Mouse (Mus musculus): ENCODE results near the gene 1600014C10Rik.
A peak's percentile ranks its signal among the peaks of the same experiment; 100 is the strongest.

Gene 1600014C10Rik

DNA sequence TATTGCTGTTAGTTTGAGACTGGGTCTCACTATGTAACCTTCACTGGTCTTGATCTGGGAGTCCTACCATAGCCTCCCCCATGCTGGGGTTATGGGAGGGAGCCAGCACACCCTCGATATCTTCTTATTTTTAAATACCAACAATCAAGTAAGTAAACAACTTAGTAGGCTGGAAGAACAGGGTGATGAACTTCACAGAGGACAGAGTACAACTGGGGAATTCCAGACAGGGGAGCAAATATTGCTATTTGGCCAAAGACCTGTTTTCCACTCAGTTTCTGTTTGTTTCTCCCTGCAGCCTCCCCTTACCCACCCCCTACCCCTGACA is 1.4 kb downstream of the 1600014C10Rik start:
- no peak for DNase-seq (ENCODE audit: low spot score)

DNA sequence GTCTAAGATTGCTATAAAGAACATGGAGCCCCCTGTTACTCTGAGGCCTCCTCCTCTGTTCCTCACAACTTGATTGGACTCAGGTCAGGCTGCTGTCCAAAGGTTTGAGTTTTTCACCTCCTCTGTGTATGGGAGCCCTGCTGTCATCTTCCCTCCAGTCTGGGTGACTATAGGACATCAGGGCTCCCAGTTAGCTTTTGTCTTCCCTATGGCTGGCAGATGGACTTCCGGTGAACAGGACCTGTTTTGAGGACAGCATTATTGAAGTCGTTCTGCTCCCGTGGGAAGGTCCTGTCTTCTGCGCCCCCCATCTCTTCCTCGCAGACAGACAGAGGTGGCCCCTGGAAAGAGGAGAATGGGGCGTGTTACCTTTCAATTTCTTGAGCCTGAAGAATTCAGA is 1.8 kb downstream of the 1600014C10Rik start:
- no peak for DNase-seq (ENCODE audit: low spot score)

- DNase-seq (ENCODE audit: low spot score): no peak
These were observed 3.8 kb downstream of the 1600014C10Rik start for GRCm38 (mm10) chr7:38186861-38187260.

DNA sequence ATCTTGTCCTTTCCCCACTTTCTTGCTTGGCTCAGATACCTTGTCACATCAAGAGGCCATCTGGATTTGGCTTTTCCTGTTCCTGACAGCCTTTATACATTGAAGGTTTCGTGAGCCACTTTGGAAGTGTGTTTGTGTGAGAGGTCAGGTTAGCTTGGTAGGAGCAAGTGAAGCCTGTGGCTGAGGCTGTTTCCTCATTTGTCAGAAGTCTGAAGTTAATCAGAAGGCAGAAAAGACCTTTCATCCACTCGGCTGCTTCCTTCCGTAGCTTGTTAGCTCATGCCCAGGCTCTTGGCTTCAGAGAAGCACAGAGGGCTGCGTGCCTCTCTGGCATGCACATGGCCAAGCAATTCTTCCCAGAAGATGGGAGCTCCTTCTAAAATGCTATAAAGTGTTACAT is 4.8 kb downstream of the 1600014C10Rik start:
- DNase-seq (ENCODE audit: low spot score): no peak

- no peak for DNase-seq (ENCODE audit: low spot score)
These were observed 5.5 kb downstream of the 1600014C10Rik start for GRCm38 (mm10) chr7:38188281-38189075.

- no peak for DNase-seq (ENCODE audit: low spot score)
These were observed 6.3 kb downstream of the 1600014C10Rik start for GRCm38 (mm10) chr7:38189136-38189982.

GRCm38 (mm10) chr7:38190056-38190835 is 7.2 kb downstream of the 1600014C10Rik start:
- no peak for DNase-seq (ENCODE audit: low spot score)

- no peak for DNase-seq (ENCODE audit: low spot score)
These were observed 8.1 kb downstream of the 1600014C10Rik start for GRCm38 (mm10) chr7:38191146-38191545.

GRCm38 (mm10) chr7:38191571-38191970 is 8.6 kb downstream of the 1600014C10Rik start:
- no peak for DNase-seq (ENCODE audit: low spot score)

DNA sequence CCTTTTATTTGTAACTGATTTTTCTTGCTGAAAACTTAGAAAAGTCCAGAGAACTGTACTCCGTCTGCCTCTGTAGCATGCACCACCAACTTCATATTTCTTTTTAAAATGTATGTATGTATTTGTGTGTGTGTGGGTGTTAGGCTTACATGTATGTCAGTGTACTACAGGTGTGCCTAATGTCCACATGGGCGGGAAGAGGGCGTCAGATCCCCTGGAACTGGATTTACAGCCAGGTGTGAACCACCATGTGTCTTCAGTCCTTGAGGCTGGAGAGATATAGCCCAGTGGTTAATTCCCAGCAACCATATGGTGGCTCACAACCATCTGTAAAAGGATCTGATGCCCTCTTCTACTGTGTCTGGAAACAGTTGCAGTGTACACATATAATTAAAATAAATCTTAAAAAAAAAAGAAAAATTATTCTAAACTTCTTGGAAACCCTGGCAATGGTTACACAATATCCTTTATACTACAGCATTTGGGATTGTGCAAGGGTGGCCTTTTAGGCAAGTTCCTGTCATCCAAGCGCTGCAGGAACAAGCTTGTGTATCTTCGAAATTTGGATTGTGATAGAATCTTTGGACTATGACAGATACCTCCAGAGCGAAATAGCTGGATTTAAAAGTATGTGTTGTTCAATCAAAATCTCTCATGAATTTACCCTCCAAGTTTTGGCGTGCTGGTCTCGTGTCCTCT is 17.0 kb downstream of the 1600014C10Rik start:
- no peak for DNase-seq (ENCODE audit: low spot score)

- peak; percentile 70 for DNase-seq (ENCODE audit: low spot score)
These were observed 17.7 kb downstream of the 1600014C10Rik start for GRCm38 (mm10) chr7:38200606-38201289.

DNA sequence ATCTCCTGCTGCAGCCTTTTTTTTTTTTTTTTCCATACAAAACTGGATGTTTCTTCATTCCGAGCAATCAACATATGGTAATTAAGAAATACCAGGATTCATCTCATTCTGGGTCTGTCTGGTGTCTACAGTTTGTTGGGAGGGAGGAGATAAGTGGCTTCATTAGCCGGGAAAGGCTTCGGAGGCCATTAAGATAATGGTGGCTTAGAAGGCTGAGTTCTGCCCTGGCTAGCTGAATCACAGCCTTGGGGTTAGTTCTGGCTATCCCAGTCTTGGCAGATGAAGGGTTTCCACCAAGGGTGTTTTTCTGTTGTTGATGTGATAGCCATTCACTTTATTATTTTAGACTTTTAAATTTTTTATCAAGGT is 18.3 kb downstream of the 1600014C10Rik start:
- DNase-seq (ENCODE audit: low spot score): no peak

- no peak for DNase-seq (ENCODE audit: low spot score)
These were observed 21.3 kb downstream of the 1600014C10Rik start for GRCm38 (mm10) chr7:38204314-38204713.

DNA sequence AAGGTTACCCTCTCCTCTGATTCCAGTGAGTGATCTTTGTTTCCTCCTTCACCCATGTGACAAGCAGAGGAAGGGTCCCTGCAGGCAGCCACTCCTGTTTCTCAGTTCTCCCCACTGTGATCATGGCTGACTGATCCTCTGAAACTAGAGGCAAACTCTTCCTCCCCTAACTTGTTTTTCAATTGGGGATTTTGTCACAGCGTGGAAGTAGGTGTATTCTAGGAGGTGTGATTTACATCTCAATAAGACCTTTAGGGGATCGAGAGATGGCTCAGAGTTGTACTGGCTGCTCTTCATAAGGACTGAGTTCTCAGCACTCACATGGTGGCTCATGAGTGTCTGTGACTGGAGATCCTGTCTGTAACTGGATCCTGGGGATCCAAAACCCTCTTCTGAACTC is 22.8 kb downstream of the 1600014C10Rik start:
- no peak for DNase-seq (ENCODE audit: low spot score)

GRCm38 (mm10) chr7:38206564-38206963 is 23.5 kb downstream of the 1600014C10Rik start:
- no peak for DNase-seq (ENCODE audit: low spot score)

DNA sequence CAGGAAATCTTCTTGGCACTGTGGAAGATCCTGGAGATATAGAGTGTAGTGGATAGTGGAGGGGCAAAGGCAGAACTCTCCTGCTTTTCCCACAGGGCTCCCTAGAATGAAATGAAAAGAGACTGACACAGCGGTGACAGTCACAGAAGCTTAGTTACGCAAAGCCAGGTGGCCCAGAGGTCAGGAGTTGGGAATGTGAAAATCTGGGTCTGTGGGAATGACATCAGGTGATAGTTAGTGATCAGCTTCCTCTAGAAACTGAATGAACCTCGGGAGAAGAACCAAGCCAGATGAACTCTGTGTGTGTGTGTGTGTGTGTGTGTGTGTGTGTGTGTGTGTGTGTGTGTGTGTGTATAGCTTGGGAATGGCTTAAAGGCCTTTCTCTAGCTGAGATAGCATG is 26.0 kb downstream of the 1600014C10Rik start:
- no peak for DNase-seq (ENCODE audit: low spot score)

- no peak for DNase-seq (ENCODE audit: low spot score)
These were observed 26.6 kb downstream of the 1600014C10Rik start for GRCm38 (mm10) chr7:38209478-38210152.

DNA sequence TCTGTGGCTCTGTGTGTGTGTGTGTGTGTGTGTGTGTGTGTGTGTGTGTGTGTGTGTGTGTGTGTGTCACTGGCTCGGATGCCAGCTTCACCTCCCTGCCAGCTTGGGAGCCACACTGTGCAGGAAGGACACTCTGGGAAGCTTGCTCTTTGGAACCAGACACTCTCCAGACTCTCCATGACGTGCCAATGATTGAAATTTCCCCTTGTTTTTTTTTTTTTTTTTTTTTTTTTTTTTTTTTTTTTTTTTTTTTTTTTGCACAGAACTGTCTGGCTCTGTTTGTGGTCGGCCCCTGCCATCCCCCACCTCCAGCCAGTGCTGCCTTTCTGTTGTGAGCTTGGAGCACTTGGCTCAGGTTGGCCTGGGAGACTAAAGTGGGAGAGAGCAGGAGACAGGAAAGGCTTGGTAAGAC is 29.6 kb downstream of the 1600014C10Rik start:
- DNase-seq (ENCODE audit: low spot score): no peak

DNA sequence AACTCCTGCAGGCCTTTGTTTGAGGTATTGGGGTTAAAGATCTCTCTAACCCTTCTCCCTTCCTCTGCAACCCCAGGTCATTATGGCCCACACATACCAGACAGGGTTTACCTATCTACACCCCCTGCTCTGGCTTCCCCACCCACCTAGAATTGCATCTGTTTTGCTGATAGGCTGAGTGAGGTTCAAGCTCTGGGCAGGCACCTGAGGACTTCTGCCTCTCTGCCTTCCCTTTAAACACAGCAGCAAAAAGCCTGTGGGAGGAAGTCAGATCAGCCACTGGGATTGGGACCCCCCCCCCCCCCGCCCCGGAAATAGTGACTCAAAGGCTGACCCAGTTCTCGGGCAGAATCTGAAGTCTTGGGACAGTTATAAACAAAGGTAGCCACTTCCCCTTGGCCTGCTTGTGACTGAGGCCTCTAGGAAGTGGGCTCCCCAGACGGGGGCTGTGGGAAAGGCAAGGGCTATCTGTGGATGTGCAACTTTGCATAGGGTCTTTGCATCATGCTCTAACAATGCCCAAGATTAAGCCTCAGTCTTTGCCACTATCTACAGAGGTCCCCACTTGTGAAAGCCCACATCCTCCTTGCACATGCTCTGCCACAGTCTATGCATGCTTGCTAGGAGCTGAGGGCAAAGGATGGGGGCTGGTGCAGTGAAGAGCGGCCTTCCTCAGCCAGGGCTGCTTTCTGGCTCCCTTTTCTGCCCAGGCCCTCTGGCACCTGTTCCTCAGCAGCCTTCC is 31.6 kb downstream of the 1600014C10Rik start:
- no peak for DNase-seq (ENCODE audit: low spot score)

DNA sequence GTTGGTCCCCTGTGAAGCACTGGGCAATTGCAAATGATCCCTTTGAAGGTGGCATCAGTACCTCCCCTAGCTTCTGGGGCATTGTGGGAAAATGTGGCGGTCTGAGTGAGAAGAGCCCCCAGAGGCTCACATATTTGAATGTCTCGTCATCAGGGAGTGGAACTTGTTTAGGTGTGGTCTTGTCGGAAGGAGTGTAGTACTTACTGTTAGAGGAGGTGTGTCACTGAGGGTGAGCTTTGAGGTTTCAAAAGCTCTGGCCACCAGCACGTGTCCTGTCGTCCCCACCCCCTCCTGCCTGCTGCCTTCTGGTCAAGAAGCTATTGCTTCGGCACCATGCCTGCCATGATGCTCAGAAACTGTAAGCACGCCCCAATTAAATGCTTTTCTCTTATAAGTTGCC is 32.3 kb downstream of the 1600014C10Rik start:
- no peak for DNase-seq (ENCODE audit: low spot score)
